Mouse (Mus musculus) heart, adult 2 months (tissue): ENCODE measurements around the gene Saa2. TPM values are rescaled to one million over a fixed set of nuclear protein-coding genes. Genes with fewer than 3 reads are reported as not detected.

ENCODE experiments used
- DNase-seq, 2 experiments: peaks; one replicate each; pipeline ENCODE4 v3.0.0; 2021
- H3K27ac ChIP-seq: fragments of 200-600 bp; 2 replicates; pipeline ENCODE4 v1.8.1; 2022
- H3K27me3 ChIP-seq: fragments of 200-500 bp; 2 replicates; pipeline ENCODE4 v1.6.1; 2012; ENCODE audit warnings: mild to moderate bottlenecking, low read length, inconsistent platforms, mixed read lengths; ENCODE audit not compliant: control insufficient read depth, insufficient read depth
- H3K36me3 ChIP-seq: fragments of 200-500 bp; 2 replicates; pipeline ENCODE4 v1.6.1; 2012; ENCODE audit warnings: low read length, inconsistent platforms; ENCODE audit not compliant: control insufficient read depth, insufficient read depth
- H3K4me1 ChIP-seq: fragments of 200-500 bp; 2 replicates; pipeline ENCODE4 v1.6.1; 2011; ENCODE audit warnings: low read length; ENCODE audit not compliant: control insufficient read depth, insufficient read depth
- H3K4me3 ChIP-seq: fragments of 200-600 bp; 2 replicates; pipeline ENCODE4 v1.8.1; 2022
- H3K79me2 ChIP-seq: fragments of 200-500 bp; replicated peaks from 2 replicates; pipeline ENCODE4 v1.6.1; 2012; ENCODE audit warnings: mild to moderate bottlenecking, inconsistent platforms, low read length, moderate library complexity, mixed read lengths; ENCODE audit not compliant: control insufficient read depth, insufficient read depth
- H3K9ac ChIP-seq: fragments of 200-500 bp; 2 replicates; pipeline ENCODE4 v1.6.1; 2012; ENCODE audit warnings: low read depth, mild to moderate bottlenecking, control low read depth, inconsistent platforms, low read length, mixed read lengths
- CTCF ChIP-seq: fragments of 200-600 bp; IDR thresholded peaks from 2 replicates; pipeline ENCODE4 v1.8.1; 2022; ENCODE audit warnings: antibody characterized with exemption, mild to moderate bottlenecking, moderate library complexity
- EP300 ChIP-seq: fragments of 200-500 bp; IDR thresholded peaks from 2 replicates; pipeline ENCODE4 v1.6.1; 2011; ENCODE audit warnings: low read depth, low read length, control low read depth; ENCODE audit not compliant: insufficient read depth
- POLR2A ChIP-seq: fragments of 200-500 bp; IDR thresholded peaks from 2 replicates; pipeline ENCODE4 v1.6.1; 2011; ENCODE audit warnings: mild to moderate bottlenecking, low read depth, low read length, control low read depth; ENCODE audit not compliant: insufficient read depth
- WGBS: fragments of 180-500 bp; shearing (Covaris S2); methylation state at CpG from one replicate; pipeline ENCODE4 v1.1.7; 2018; 5-methylcytosine and 5-hydroxymethylcytosine counted together
- intact Hi-C: fragments of 180-260 bp; cut with DNase I; formaldehyde crosslinking; loops from one replicate; pipeline ENCODE4 v1.15.1; 2025
- polyA plus RNA-seq: library from polyadenylated mRNA; depleted of rRNA; stranded (reverse); fragments of >200 nt; gene quantifications from 2 replicates; pipeline ENCODE4 v1.2.3, GENCODE M21; 2012
- total RNA-seq, 2 experiments: library from RNA; stranded (reverse); gene quantifications; 2 replicates each; pipeline ENCODE4 v1.2.3; 2021

The Saa2 gene
- total and polyA plus RNA-seq, 3 experiments = not detected

DNA sequence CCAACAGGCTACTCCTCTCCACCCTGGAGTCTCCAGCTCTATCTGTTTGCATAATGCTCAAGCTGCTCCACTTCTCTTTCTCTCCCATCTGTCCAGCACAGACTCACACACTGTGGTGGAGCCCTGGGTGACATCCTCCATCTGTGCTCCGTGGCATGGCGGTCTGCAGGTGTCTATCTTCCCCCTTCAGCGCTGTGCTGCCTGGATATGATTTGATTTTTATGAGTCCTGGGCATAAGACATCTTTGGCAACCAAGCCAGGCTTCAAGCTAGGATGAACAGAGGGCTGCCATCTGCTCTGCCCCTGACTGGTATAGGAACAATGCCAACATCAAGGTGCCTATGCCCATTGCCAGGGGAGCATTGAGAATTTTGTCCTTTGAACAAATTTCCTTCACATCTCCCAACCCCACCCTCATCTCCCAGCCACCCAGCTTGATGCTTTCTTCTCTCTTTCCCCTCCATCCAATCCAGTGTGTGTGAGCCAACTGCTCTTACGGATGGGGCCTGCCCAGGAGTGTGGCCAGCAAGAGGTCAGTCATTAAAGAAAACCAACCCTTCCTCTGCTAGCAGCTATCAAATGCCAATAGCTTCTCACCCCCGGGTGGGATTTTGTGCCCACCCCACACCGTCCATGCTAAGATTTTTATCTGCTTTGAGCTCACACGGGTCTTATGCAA, 32.9 kb upstream of the Saa2 start:
- no peaks in the 10 kb centered on the region for H3K27me3 ChIP-seq
- H3K27ac ChIP-seq = no peak overlapping the region
- H3K4me3 ChIP-seq = no peak overlapping the region
- TF ChIP-seq CTCF = no peak
- no peak for DNase-seq
- no peaks in the 10 kb centered on the region for H3K36me3 ChIP-seq
- intact Hi-C loops = loop anchor here (10.0 kb wide), 2 partner anchors 196 to 324 kb away; partner anchors contain the start of genes Kcnc1 and Tsg101
- H3K79me2 ChIP-seq = no peaks in the 10 kb centered on the region
- 78% methylated on average over 7 of the region's 7 CpGs for WGBS
- H3K9ac ChIP-seq = no peak overlapping the region
- no peaks in the 10 kb centered on the region; the same call in 1 of the 2 replicates for H3K4me1 ChIP-seq

DNA sequence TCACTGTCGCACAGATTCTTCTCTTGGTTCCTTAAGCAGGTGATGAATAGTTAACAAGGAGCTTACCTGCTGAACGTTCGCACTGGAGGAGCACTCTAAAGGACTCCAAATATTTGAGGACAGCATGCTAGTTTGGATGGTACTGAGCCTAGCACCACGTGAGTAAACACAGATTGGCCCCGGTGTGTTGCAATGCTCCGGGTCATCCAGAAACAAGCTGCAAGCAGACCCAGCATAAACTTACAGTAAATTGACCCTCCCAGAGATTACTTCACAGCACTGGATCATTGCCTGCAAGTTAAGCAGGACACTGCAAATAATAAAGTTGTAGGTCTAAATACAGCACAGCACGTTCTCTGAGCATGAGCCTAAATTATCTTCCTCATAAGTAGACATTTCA, 32.1 kb upstream of the Saa2 start:
- WGBS = 65% methylated on average over 7 of the region's 7 CpGs
- Histone ChIP-seq H3K9ac (no peak overlapping the region), H3K27ac (no peak overlapping the region), H3K79me2 (no peaks in the 10 kb centered on the region), H3K4me3 (no peak overlapping the region), H3K27me3 (no peaks in the 10 kb centered on the region), H3K4me1 (no peaks in the 10 kb centered on the region; the same call in 1 of the 2 replicates), H3K36me3 (no peaks in the 10 kb centered on the region)
- TF ChIP-seq POLR2A = no peak
- 0 out of 2 replicates have a peak, but pooled peaks have one; percentile 10 for TF ChIP-seq EP300
- DNase-seq = peak in 1 of 2 experiments; percentile 55
- intact Hi-C loops = loop anchor here (10.0 kb wide), 2 partner anchors 195 to 325 kb away; partner anchors contain the start of genes Kcnc1 and Tsg101

DNA sequence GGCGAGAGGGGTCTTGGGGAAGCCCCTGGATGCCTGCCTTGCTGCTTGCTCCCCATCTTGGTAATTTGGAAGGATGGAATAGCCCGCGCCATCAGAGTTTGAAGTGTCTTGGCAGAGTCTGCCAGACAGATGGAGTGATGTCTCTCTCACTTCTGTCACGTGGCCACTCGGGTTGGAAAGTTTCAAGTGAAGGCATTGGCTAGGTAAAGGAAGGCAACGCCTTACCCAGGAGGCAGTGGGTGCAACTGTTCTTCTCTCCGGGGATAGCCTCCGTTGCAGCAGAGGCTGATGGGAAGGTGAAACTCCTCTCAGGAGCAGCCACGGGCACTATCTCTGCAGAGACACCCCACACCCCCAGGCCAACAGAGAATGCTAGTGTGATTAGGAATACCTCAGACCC, 31.1 kb upstream of the Saa2 start:
- Histone ChIP-seq H3K4me1 (no peaks in the 10 kb centered on the region; the same call in 1 of the 2 replicates), H3K9ac (no peak overlapping the region), H3K36me3 (no peaks in the 10 kb centered on the region), H3K27me3 (no peaks in the 10 kb centered on the region), H3K79me2 (no peaks in the 10 kb centered on the region), H3K4me3 (no peak overlapping the region), H3K27ac (no peak overlapping the region)
- intact Hi-C loops = no loop called here
- no peak for DNase-seq
- TF ChIP-seq POLR2A = no peak
- TF ChIP-seq EP300 = no peak
- no peak for TF ChIP-seq CTCF
- 58% methylated on average over 9 of the region's 9 CpGs for WGBS

DNA sequence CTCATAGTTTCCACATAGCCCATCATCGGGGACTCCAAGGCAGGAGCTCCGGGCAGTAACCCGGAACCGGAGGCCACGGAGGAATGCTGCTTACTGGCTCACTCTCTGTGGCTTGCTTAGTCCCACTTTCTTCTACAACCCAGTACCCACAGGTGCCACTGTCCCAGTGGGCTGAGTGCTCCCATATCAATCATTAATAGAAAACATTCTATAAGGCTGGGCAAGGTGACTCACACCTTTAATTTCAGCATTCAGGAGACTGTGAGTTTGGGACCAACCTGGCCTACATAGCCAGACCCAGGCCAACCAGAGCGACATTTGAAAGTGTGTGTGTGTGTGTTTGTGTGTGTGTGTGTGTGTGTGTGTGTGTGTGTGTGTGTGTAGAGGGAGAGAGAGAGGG, 28.2 kb upstream of the Saa2 start:
- H3K27me3 ChIP-seq = no peaks in the 10 kb centered on the region
- no peak for TF ChIP-seq POLR2A
- no peak for TF ChIP-seq CTCF
- TF ChIP-seq EP300 = no peak
- H3K27ac ChIP-seq = no peak overlapping the region
- no peak overlapping the region for H3K4me3 ChIP-seq
- no peak for DNase-seq
- 83% methylated on average over 6 of the region's 6 CpGs for WGBS
- no peaks in the 10 kb centered on the region for H3K36me3 ChIP-seq
- no peaks in the 10 kb centered on the region for H3K4me1 ChIP-seq
- intact Hi-C loops = no loop called here
- no peak overlapping the region for H3K9ac ChIP-seq
- H3K79me2 ChIP-seq = no peaks in the 10 kb centered on the region

DNA sequence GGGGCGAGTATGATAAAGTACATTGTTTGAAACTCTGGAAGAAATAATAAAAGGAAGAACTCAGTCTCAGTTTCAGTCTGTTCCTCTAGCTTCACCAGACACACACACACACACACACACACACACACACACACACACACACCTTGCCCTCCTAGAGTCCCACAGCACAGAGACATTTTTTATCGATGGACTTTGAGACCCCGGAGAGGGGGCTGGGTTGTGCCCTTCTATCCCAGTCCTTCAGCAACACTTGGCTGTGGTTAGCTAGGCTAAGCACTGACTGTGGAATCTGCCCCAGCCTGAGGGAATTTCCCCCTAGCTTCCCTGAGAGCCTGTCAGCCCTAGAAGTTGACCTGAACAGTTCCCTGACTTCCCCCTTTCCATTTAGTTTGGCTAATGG, 27.7 kb upstream of the Saa2 start:
- WGBS = 58% methylated on average over 3 of the region's 3 CpGs
- Histone ChIP-seq H3K9ac (no peak overlapping the region), H3K27me3 (no peaks in the 10 kb centered on the region), H3K27ac (no peak overlapping the region), H3K4me3 (no peak overlapping the region), H3K4me1 (no peaks in the 10 kb centered on the region), H3K36me3 (no peaks in the 10 kb centered on the region), H3K79me2 (no peaks in the 10 kb centered on the region)
- TF ChIP-seq CTCF = no peak
- TF ChIP-seq EP300 = no peak
- TF ChIP-seq POLR2A = no peak
- no peak for DNase-seq
- intact Hi-C loops = no loop called here

DNA sequence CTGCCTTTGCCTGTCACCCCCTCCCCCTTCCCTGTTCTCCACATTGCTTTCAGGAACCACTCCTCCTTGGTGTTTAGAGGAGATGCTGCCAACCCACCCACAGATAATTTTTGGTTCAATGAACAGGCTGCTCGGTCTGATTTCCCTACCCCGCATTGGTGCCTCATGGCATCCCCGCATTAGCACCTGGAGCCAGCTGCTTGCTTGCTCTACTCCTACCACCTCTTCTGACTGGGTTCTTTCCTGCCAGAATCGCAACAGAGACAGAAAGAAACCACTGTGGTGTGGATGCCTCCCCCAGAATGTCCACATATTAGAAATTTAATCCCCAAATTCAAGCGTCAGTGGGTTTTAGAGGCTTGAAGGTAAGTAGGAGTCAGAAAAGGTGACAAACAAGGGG, 27.2 kb upstream of the Saa2 start:
- H3K4me3 ChIP-seq = no peak overlapping the region
- no peaks in the 10 kb centered on the region for H3K36me3 ChIP-seq
- H3K9ac ChIP-seq = no peak overlapping the region
- no peaks in the 10 kb centered on the region for H3K79me2 ChIP-seq
- H3K27ac ChIP-seq = no peak overlapping the region
- intact Hi-C loops = no loop called here
- DNase-seq = no peak
- H3K4me1 ChIP-seq = no peaks in the 10 kb centered on the region
- WGBS = 72% methylated on average over 5 of the region's 5 CpGs
- no peaks in the 10 kb centered on the region for H3K27me3 ChIP-seq
- TF ChIP-seq POLR2A = no peak
- TF ChIP-seq CTCF = no peak
- TF ChIP-seq EP300 = no peak
